Mouse (Mus musculus) macrophage (primary cell): ENCODE measurements around the gene Enpp1. TPM values are rescaled to one million over a fixed set of nuclear protein-coding genes. Genes with fewer than 3 reads are reported as not detected.

ENCODE experiments used
- H3K27ac ChIP-seq: fragments of 350-480 bp; formaldehyde crosslinking; 2 replicates; pipeline ENCODE4 v1.9.0; 2021
- H3K36me3 ChIP-seq: fragments of 350-480 bp; formaldehyde crosslinking; 2 replicates; pipeline ENCODE4 v1.9.0; 2021; ENCODE audit errors: inconsistent target
- H3K4me3 ChIP-seq: fragments of 350-480 bp; formaldehyde crosslinking; 2 replicates; pipeline ENCODE4 v1.9.0; 2021; ENCODE audit errors: inconsistent target
- H3K79me2 ChIP-seq: fragments of 350-480 bp; formaldehyde crosslinking; 2 replicates; pipeline ENCODE4 v1.9.0; 2021; ENCODE audit errors: inconsistent target
- WGBS: methylation state at CpG from one replicate; pipeline ENCODE4 v1.1.7; 2026; ENCODE audit warnings: inconsistent platforms; ENCODE audit not compliant: missing documents; 5-methylcytosine and 5-hydroxymethylcytosine counted together
- polyA plus RNA-seq: library from polyadenylated mRNA; stranded (reverse); fragments of 250-400 nt; gene quantifications from 3 replicates; pipeline ENCODE4 v1.2.4, GENCODE M21; 2018; ENCODE audit warnings: inconsistent platforms

Gene Enpp1
- polyA plus RNA-seq, 1 experiment from 2014 or later = 14.4 TPM

- Histone ChIP-seq H3K27ac (no peak overlapping the region), H3K79me2 (no peaks in the 10 kb centered on the region), H3K4me3 (no peak overlapping the region), H3K36me3 (no peaks in the 10 kb centered on the region)
- WGBS = 93% methylated on average over 9 of the region's 9 CpGs
Measured at GRCm38 (mm10) chr10:24609766-24610165, 102.2 kb downstream of the Enpp1 start.

- H3K4me3 ChIP-seq = no peak overlapping the region
- H3K79me2 ChIP-seq = no peaks in the 10 kb centered on the region
- no peak overlapping the region for H3K27ac ChIP-seq
- no peaks in the 10 kb centered on the region for H3K36me3 ChIP-seq
- 58% methylated on average over 3 of the region's 3 CpGs for WGBS
Measured at GRCm38 (mm10) chr10:24609146-24609545, 102.8 kb downstream of the Enpp1 start.

- H3K27ac ChIP-seq = no peak overlapping the region
Measured at GRCm38 (mm10) chr10:24603727-24604126, 108.2 kb downstream of the Enpp1 start.

GRCm38 (mm10) chr10:24603035-24603434, 108.9 kb downstream of the Enpp1 start:
- Histone ChIP-seq H3K4me3 (no peak overlapping the region), H3K27ac (no peak overlapping the region), H3K79me2 (no peaks in the 10 kb centered on the region), H3K36me3 (no peaks in the 10 kb centered on the region)
- WGBS = 83% methylated on average over 2 of the region's 2 CpGs

More at GRCm38 (mm10) chr10:24603727-24604126, 108.2 kb downstream of the Enpp1 start:
- Histone ChIP-seq H3K36me3 (no peaks in the 10 kb centered on the region), H3K4me3 (no peak overlapping the region), H3K79me2 (no peaks in the 10 kb centered on the region)

- WGBS = 92% methylated on average over 5 of the region's 5 CpGs
- no peaks in the 10 kb centered on the region for H3K79me2 ChIP-seq
- no peak overlapping the region for H3K4me3 ChIP-seq
- H3K27ac ChIP-seq = no peak overlapping the region
- H3K36me3 ChIP-seq = no peaks in the 10 kb centered on the region
Measured at GRCm38 (mm10) chr10:24599802-24600201, 112.2 kb downstream of the Enpp1 start.

- no peak overlapping the region for H3K27ac ChIP-seq
- no peaks in the 10 kb centered on the region for H3K79me2 ChIP-seq
- 92% methylated on average over 6 of the region's 6 CpGs for WGBS
- H3K36me3 ChIP-seq = no peaks in the 10 kb centered on the region
- H3K4me3 ChIP-seq = no peak overlapping the region
Measured at GRCm38 (mm10) chr10:24598693-24599092, 113.3 kb downstream of the Enpp1 start.

- Histone ChIP-seq H3K36me3 (no peaks in the 10 kb centered on the region), H3K79me2 (no peaks in the 10 kb centered on the region), H3K27ac (no peak overlapping the region), H3K4me3 (no peak overlapping the region)
- 96% methylated on average over 4 of the region's 4 CpGs for WGBS
Measured at GRCm38 (mm10) chr10:24597789-24598188, 114.2 kb downstream of the Enpp1 start.

- Histone ChIP-seq H3K4me3 (no peak overlapping the region), H3K79me2 (no peaks in the 10 kb centered on the region), H3K27ac (no peak overlapping the region), H3K36me3 (no peaks in the 10 kb centered on the region)
- WGBS = 82% methylated on average over 7 of the region's 7 CpGs
Measured at GRCm38 (mm10) chr10:24596869-24597339, 115.1 kb downstream of the Enpp1 start.

- no peak overlapping the region for H3K27ac ChIP-seq
- H3K4me3 ChIP-seq = no peak overlapping the region
- H3K79me2 ChIP-seq = no peaks in the 10 kb centered on the region
- WGBS = 50% methylated on average over 30 of the region's 31 CpGs
- H3K36me3 ChIP-seq = no peaks in the 10 kb centered on the region
Measured at GRCm38 (mm10) chr10:24596003-24596868, 115.7 kb downstream of the Enpp1 start.

GRCm38 (mm10) chr10:24595250-24596002, 116.5 kb downstream of the Enpp1 start, which contains the start of gene Ccn2:
Gene Ccn2, plus strand, starts transcription at chr10:24595442.
- Histone ChIP-seq H3K27ac (no peak within 1 kb of the TSS), H3K4me3 (peak within 1 kb of the TSS; percentile 3; the same call in 1 of the 2 replicates), H3K36me3 (no peaks in the 10 kb centered on the region), H3K79me2 (no peaks in the 10 kb centered on the region)
- 5% methylated on average over 46 of the region's 53 CpGs for WGBS

GRCm38 (mm10) chr10:24593556-24593955, 118.4 kb downstream of the Enpp1 start:
- Histone ChIP-seq H3K36me3 (no peaks in the 10 kb centered on the region), H3K4me3 (no peak overlapping the region), H3K27ac (no peak overlapping the region), H3K79me2 (no peaks in the 10 kb centered on the region)
- 95% methylated on average over 2 of the region's 4 CpGs for WGBS

- 8% methylated on average over 7 of the region's 7 CpGs for WGBS
- no peak overlapping the region for H3K27ac ChIP-seq
Measured at GRCm38 (mm10) chr10:24592969-24593368, 119.0 kb downstream of the Enpp1 start.

GRCm38 (mm10) chr10:24592318-24592717, 119.6 kb downstream of the Enpp1 start:
- Histone ChIP-seq H3K27ac (no peak overlapping the region), H3K4me3 (no peak overlapping the region), H3K36me3 (no peaks in the 10 kb centered on the region), H3K79me2 (no peaks in the 10 kb centered on the region)
- WGBS = 16% methylated on average over 2 of the region's 2 CpGs

More at GRCm38 (mm10) chr10:24592969-24593368, 119.0 kb downstream of the Enpp1 start:
- H3K36me3 ChIP-seq = no peaks in the 10 kb centered on the region
- no peaks in the 10 kb centered on the region for H3K79me2 ChIP-seq
- no peak overlapping the region for H3K4me3 ChIP-seq

GRCm38 (mm10) chr10:24591741-24592140, 120.2 kb downstream of the Enpp1 start:
- Histone ChIP-seq H3K4me3 (no peak overlapping the region), H3K79me2 (no peaks in the 10 kb centered on the region), H3K36me3 (no peaks in the 10 kb centered on the region), H3K27ac (no peak overlapping the region)
- 20% methylated on average over 5 of the region's 5 CpGs for WGBS

- Histone ChIP-seq H3K27ac (no peak overlapping the region), H3K4me3 (no peak overlapping the region), H3K79me2 (no peaks in the 10 kb centered on the region), H3K36me3 (no peaks in the 10 kb centered on the region)
- WGBS = 32% methylated on average over 4 of the region's 4 CpGs
Measured at GRCm38 (mm10) chr10:24591136-24591535, 120.8 kb downstream of the Enpp1 start.
